Mouse (Mus musculus) monocyte, adult 5-6 weeks (primary cell): Measurements from ENCODE around the gene Ada. TPM values are rescaled to one million over a fixed set of nuclear protein-coding genes. Genes with fewer than 3 reads are reported as not detected.
"Not testable (repeated sequence)": the region's sequence is repeated elsewhere in the genome, so short reads cannot be mapped to it uniquely, and the experiment has no call there.

Experiments
- ATAC-seq: fragments of 153-309, 156-312 bp; replicated peaks from 2 replicates; pipeline ENCODE4 v1.8.0; 2017; ENCODE audit warnings: mild to moderate bottlenecking; ENCODE audit not compliant: low TSS enrichment, insufficient number of reproducible peaks, severe bottlenecking, poor library complexity, low FRiP score
- total RNA-seq: library from RNA; stranded (forward); fragments of 200-1000, 200-491, 200-594 nt; gene quantifications from 3 replicates; pipeline ENCODE4 v1.2.3, GENCODE M21; 2017

The Ada gene
- total RNA-seq, 1 experiment from 2014 or later = 4.2 TPM

GRCm38 (mm10) chr2:163703599-163704260, 46.3 kb downstream of the Ada start:
- no peak for ATAC-seq

- peak; percentile 78 for ATAC-seq
Observed at GRCm38 (mm10) chr2:163702921-163703320, 47.1 kb downstream of the Ada start.

GRCm38 (mm10) chr2:163702431-163702830, 47.6 kb downstream of the Ada start:
- no peak for ATAC-seq

- no peak for ATAC-seq
Observed at GRCm38 (mm10) chr2:163699078-163699780, 50.8 kb downstream of the Ada start.

GRCm38 (mm10) chr2:163697764-163698480, 52.1 kb downstream of the Ada start:
- peak; percentile 47 for ATAC-seq

- no peak for ATAC-seq
Observed at GRCm38 (mm10) chr2:163696763-163697162, 53.3 kb downstream of the Ada start.

GRCm38 (mm10) chr2:163693716-163694314, 56.2 kb downstream of the Ada start:
- no peak for ATAC-seq

- no peak for ATAC-seq
Observed at GRCm38 (mm10) chr2:163692873-163693612, 57.0 kb downstream of the Ada start.

- ATAC-seq = no peak
Observed at GRCm38 (mm10) chr2:163691846-163692605, 58.0 kb downstream of the Ada start.

GRCm38 (mm10) chr2:163690409-163691304, 59.4 kb downstream of the Ada start:
- ATAC-seq = no peak

- ATAC-seq = no peak
Observed at GRCm38 (mm10) chr2:163689771-163690170, 60.3 kb downstream of the Ada start.

GRCm38 (mm10) chr2:163688377-163688776, 61.7 kb downstream of the Ada start:
- ATAC-seq = not testable (repeated sequence)

GRCm38 (mm10) chr2:163686886-163687285, 63.2 kb downstream of the Ada start:
- no peak for ATAC-seq

- ATAC-seq = no peak
Observed at GRCm38 (mm10) chr2:163686233-163686632, 63.8 kb downstream of the Ada start.

- ATAC-seq = no peak
Observed at GRCm38 (mm10) chr2:163685761-163686200, 64.3 kb downstream of the Ada start.

GRCm38 (mm10) chr2:163685287-163685686, 64.8 kb downstream of the Ada start:
- no peak for ATAC-seq

- no peak for ATAC-seq
Observed at GRCm38 (mm10) chr2:163682344-163682743, 67.7 kb downstream of the Ada start.
